Mouse (Mus musculus) lung, adult 2 months (tissue): ENCODE measurements around the gene Xpr1. TPM values are rescaled to one million over a fixed set of nuclear protein-coding genes. Genes with fewer than 3 reads are reported as not detected.
"Not testable (repeated sequence)": the region's sequence is repeated elsewhere in the genome, so short reads cannot be mapped to it uniquely, and the experiment has no call there.

ENCODE experiments used
- DNase-seq: peaks from one replicate; pipeline ENCODE4 v3.0.0; 2022
- H3K4me1 ChIP-seq: fragments of 200-500 bp; 2 replicates; pipeline ENCODE4 v1.6.1; 2011; ENCODE audit warnings: low read length; ENCODE audit not compliant: control insufficient read depth, insufficient read depth
- H3K4me3 ChIP-seq: fragments of 200-500 bp; replicated peaks from 2 replicates; pipeline ENCODE3; 2011; ENCODE audit warnings: low read depth, mild to moderate bottlenecking, control low read depth, low read length; ENCODE audit errors: extremely low read depth
- CTCF ChIP-seq: fragments of 200-500 bp; IDR thresholded peaks from 2 replicates; pipeline ENCODE4 v1.5.1; 2011; ENCODE audit warnings: mild to moderate bottlenecking, low read length, control low read depth; ENCODE audit not compliant: insufficient read depth
- POLR2A ChIP-seq: fragments of 200-500 bp; IDR thresholded peaks from 2 replicates; pipeline ENCODE4 v1.6.1; 2011; ENCODE audit warnings: low read depth, mild to moderate bottlenecking, control low read depth, low read length, borderline replicate concordance; ENCODE audit errors: extremely low read depth
- WGBS: fragments of 180-500 bp; shearing (Covaris S2); methylation state at CpG from one replicate; pipeline ENCODE4 v1.1.7; 2018; 5-methylcytosine and 5-hydroxymethylcytosine counted together
- polyA plus RNA-seq: library from polyadenylated mRNA; depleted of rRNA; stranded (reverse); fragments of >200 nt; gene quantifications from 2 replicates; pipeline ENCODE4 v1.2.3, GENCODE M21; 2012

Gene Xpr1
- polyA plus RNA-seq, 1 experiment = 11.4 TPM

GRCm38 (mm10) chr1:155276381-155277033, 140.7 kb downstream of the Xpr1 start:
- no peaks in the 10 kb centered on the region for H3K4me1 ChIP-seq
- no peak overlapping the region for H3K4me3 ChIP-seq
- DNase-seq = no peak
- TF ChIP-seq CTCF = no peak
- no peak for TF ChIP-seq POLR2A
- 67% methylated on average over 13 of the region's 13 CpGs for WGBS

- no peaks in the 10 kb centered on the region for H3K4me1 ChIP-seq
- 77% methylated on average over 4 of the region's 4 CpGs for WGBS
- no peak overlapping the region for H3K4me3 ChIP-seq
- DNase-seq = no peak
- TF ChIP-seq POLR2A = no peak
- no peak for TF ChIP-seq CTCF
Observed at GRCm38 (mm10) chr1:155275793-155276192, 141.4 kb downstream of the Xpr1 start.

- DNase-seq = no peak
- TF ChIP-seq CTCF (no peak), POLR2A (no peak)
- Histone ChIP-seq H3K4me3 (no peak overlapping the region), H3K4me1 (no peaks in the 10 kb centered on the region)
- WGBS = 58% methylated on average over 3 of the region's 3 CpGs
Observed at GRCm38 (mm10) chr1:155274976-155275375, 142.2 kb downstream of the Xpr1 start.

GRCm38 (mm10) chr1:155272953-155273352, 144.3 kb downstream of the Xpr1 start:
- no peak overlapping the region for H3K4me3 ChIP-seq
- no peak for TF ChIP-seq CTCF
- no peak for TF ChIP-seq POLR2A

GRCm38 (mm10) chr1:155262496-155262895, 154.7 kb downstream of the Xpr1 start:
- DNase-seq, H3K4me3 ChIP-seq, H3K4me1 ChIP-seq: not testable (repeated sequence)
- WGBS = 91% methylated on average over 10 of the region's 10 CpGs

More at GRCm38 (mm10) chr1:155272953-155273352, 144.3 kb downstream of the Xpr1 start:
- DNase-seq = no peak
- WGBS = 88% methylated on average over 4 of the region's 4 CpGs
- no peaks in the 10 kb centered on the region for H3K4me1 ChIP-seq

- DNase-seq = no peak
- Histone ChIP-seq H3K4me3 (no peak overlapping the region), H3K4me1 (no peaks in the 10 kb centered on the region)
- 85% methylated on average over 8 of the region's 8 CpGs for WGBS
- TF ChIP-seq POLR2A (no peak), CTCF (no peak)
Observed at GRCm38 (mm10) chr1:155254309-155254708, 162.9 kb downstream of the Xpr1 start.

- TF ChIP-seq POLR2A (no peak), CTCF (no peak)
- DNase-seq = no peak
Observed at GRCm38 (mm10) chr1:155253126-155253525, 164.1 kb downstream of the Xpr1 start.

GRCm38 (mm10) chr1:155252631-155253121, 164.5 kb downstream of the Xpr1 start:
- no peak for DNase-seq
- H3K4me1 ChIP-seq = no peaks in the 10 kb centered on the region
- H3K4me3 ChIP-seq = no peak overlapping the region
- TF ChIP-seq CTCF (no peak), POLR2A (no peak)
- WGBS = 43% methylated on average over 6 of the region's 6 CpGs

More at GRCm38 (mm10) chr1:155253126-155253525, 164.1 kb downstream of the Xpr1 start:
- 65% methylated on average over 12 of the region's 12 CpGs for WGBS
- Histone ChIP-seq H3K4me3 (no peak overlapping the region), H3K4me1 (no peaks in the 10 kb centered on the region)

- Histone ChIP-seq H3K4me1 (no peaks in the 10 kb centered on the region), H3K4me3 (no peak overlapping the region)
- no peak for DNase-seq
- TF ChIP-seq POLR2A (no peak), CTCF (no peak)
- 75% methylated on average over 5 of the region's 5 CpGs for WGBS
Observed at GRCm38 (mm10) chr1:155251596-155251995, 165.6 kb downstream of the Xpr1 start.

- 53% methylated on average over 4 of the region's 4 CpGs for WGBS
- TF ChIP-seq CTCF = no peak
- no peak for TF ChIP-seq POLR2A
- H3K4me1 ChIP-seq = no peaks in the 10 kb centered on the region
- no peak for DNase-seq
- no peak overlapping the region for H3K4me3 ChIP-seq
Observed at GRCm38 (mm10) chr1:155250531-155251135, 166.6 kb downstream of the Xpr1 start.
